Mouse (Mus musculus) CH12.LX (cell line): ENCODE measurements around the gene Gm5114. TPM values are rescaled to one million over a fixed set of nuclear protein-coding genes. Genes with fewer than 3 reads are reported as not detected.
"Not testable (repeated sequence)": the region's sequence is repeated elsewhere in the genome, so short reads cannot be mapped to it uniquely, and the experiment has no call there.

Experiments used
- DNase-seq: peaks from one replicate; pipeline ENCODE4 v3.0.0-alpha.2; 2013; ENCODE audit errors: extremely low read depth
- H3K27ac ChIP-seq: 2 replicates; pipeline ENCODE4 v1.5.1; 2012; ENCODE audit warnings: low read depth, mild to moderate bottlenecking, control low read depth, moderate library complexity; ENCODE audit not compliant: insufficient read depth
- H3K27me3 ChIP-seq: replicated peaks from 2 replicates; pipeline ENCODE3; 2012; ENCODE audit warnings: inconsistent platforms
- H3K36me3 ChIP-seq, 2 experiments: replicated peaks in 1 of 2; 2 replicates each; pipeline versions ENCODE3 to v1.6.1; 2012; ENCODE audit warnings: inconsistent platforms in 1 of 2, low read length in 1 of 2, mild to moderate bottlenecking in 1 of 2, mixed read lengths in 1 of 2, moderate library complexity in 1 of 2; ENCODE audit not compliant: control insufficient read depth in 1 of 2, insufficient read depth in 1 of 2
- H3K4me1 ChIP-seq, 2 experiments: 2 replicates each; pipeline ENCODE4 v1.6.1; 2012; ENCODE audit warnings: inconsistent platforms in 1 of 2, moderate library complexity in 1 of 2; ENCODE audit not compliant: insufficient read depth in 2 of 2, control insufficient read depth in 1 of 2
- H3K4me2 ChIP-seq: 2 replicates; pipeline ENCODE4 v1.6.1; 2012; ENCODE audit warnings: low read depth, mild to moderate bottlenecking, control low read depth; ENCODE audit not compliant: poor library complexity, insufficient read depth, severe bottlenecking
- H3K4me3 ChIP-seq, 3 experiments: fragments of 150-350 bp in 1 of 3; sonication (generic) in 1 of 3; replicated peaks in 1 of 3; 2 replicates each; pipeline versions ENCODE3 to v1.5.1; 2011 to 2012; ENCODE audit warnings: low read depth in 2 of 3, low read length in 2 of 3, mild to moderate bottlenecking in 2 of 3, moderate library complexity in 2 of 3, control low read depth in 1 of 3, improper control_type of control experiment in 1 of 3, inconsistent platforms in 1 of 3, mixed read lengths in 1 of 3; ENCODE audit not compliant: poor library complexity in 1 of 3
- H3K79me2 ChIP-seq: replicated peaks from 2 replicates; pipeline ENCODE4 v1.6.1; 2012; ENCODE audit warnings: mild to moderate bottlenecking, moderate library complexity; ENCODE audit not compliant: control insufficient read depth, poor library complexity, insufficient read depth, severe bottlenecking; ENCODE audit errors: extremely low read depth
- H3K9ac ChIP-seq: 2 replicates; pipeline ENCODE4 v1.6.1; 2012; ENCODE audit warnings: low read depth, mild to moderate bottlenecking, control low read depth, moderate library complexity; ENCODE audit not compliant: insufficient read depth
- H3K9me3 ChIP-seq: replicated peaks from 2 replicates; pipeline ENCODE3; 2012; ENCODE audit warnings: low read length, inconsistent platforms, mixed read lengths
- BHLHE40 ChIP-seq: IDR thresholded peaks from 2 replicates; pipeline ENCODE4 v1.6.1; 2011; ENCODE audit warnings: mild to moderate bottlenecking, low read depth, low read length, improper control_type of control experiment
- CHD1 ChIP-seq: IDR thresholded peaks from 2 replicates; pipeline ENCODE4 v1.6.1; 2012; ENCODE audit warnings: low read depth, low read length, improper control_type of control experiment, inconsistent platforms
- CHD2 ChIP-seq: IDR thresholded peaks from 2 replicates; pipeline ENCODE4 v1.6.1; 2011; ENCODE audit warnings: low read length, improper control_type of control experiment
- CTCF ChIP-seq, 2 experiments: IDR thresholded peaks in 1 of 2; conservative IDR thresholded peaks in 1 of 2; 2 replicates each; pipeline ENCODE4 v1.5.1; 2011 to 2012; ENCODE audit warnings: low read depth in 2 of 2, low read length in 2 of 2, improper control_type of control experiment in 1 of 2, inconsistent platforms in 1 of 2, mild to moderate bottlenecking in 1 of 2, moderate library complexity in 1 of 2
- ELF1 ChIP-seq: IDR thresholded peaks from 2 replicates; pipeline ENCODE4 v1.6.1; 2014; ENCODE audit warnings: low read depth, mild to moderate bottlenecking, inconsistent platforms, low read length, improper control_type of control experiment
- EP300 ChIP-seq: IDR thresholded peaks from 2 replicates; pipeline ENCODE4 v1.6.1; 2011; ENCODE audit warnings: low read length, improper control_type of control experiment
- HCFC1 ChIP-seq: IDR thresholded peaks from 2 replicates; pipeline ENCODE4 v1.6.1; 2012; ENCODE audit warnings: low read depth, mild to moderate bottlenecking, inconsistent platforms, low read length, improper control_type of control experiment
- IRF4 ChIP-seq: IDR thresholded peaks from 2 replicates; pipeline ENCODE4 v1.6.1; 2014; ENCODE audit warnings: low read depth, mild to moderate bottlenecking, inconsistent platforms, low read length, improper control_type of control experiment
- KAT2A ChIP-seq: IDR thresholded peaks from 2 replicates; pipeline ENCODE4 v1.6.1; 2012; ENCODE audit warnings: low read length, improper control_type of control experiment, inconsistent platforms; ENCODE audit not compliant: insufficient replicate concordance
- MAX ChIP-seq: IDR thresholded peaks from 2 replicates; pipeline ENCODE4 v1.6.1; 2011; ENCODE audit warnings: low read length, improper control_type of control experiment
- MEF2A ChIP-seq: IDR thresholded peaks from 2 replicates; pipeline ENCODE4 v1.6.1; 2014; ENCODE audit warnings: low read depth, mild to moderate bottlenecking, inconsistent platforms, low read length, improper control_type of control experiment, borderline replicate concordance
- MXI1 ChIP-seq: IDR thresholded peaks from 2 replicates; pipeline ENCODE4 v1.6.1; 2011; ENCODE audit warnings: mild to moderate bottlenecking, low read depth, low read length, improper control_type of control experiment
- MYC ChIP-seq: IDR thresholded peaks from 2 replicates; pipeline ENCODE4 v1.6.1; 2011; ENCODE audit warnings: low read depth, mild to moderate bottlenecking, improper control_type of control experiment, low read length
- NELFE ChIP-seq: IDR thresholded peaks from 2 replicates; pipeline ENCODE4 v1.6.1; 2011; ENCODE audit warnings: low read depth, low read length, improper control_type of control experiment
- POLR2A ChIP-seq: IDR thresholded peaks from 2 replicates; pipeline ENCODE4 v1.6.1; 2011; ENCODE audit warnings: low read depth, mild to moderate bottlenecking, improper control_type of control experiment, low read length
- RCOR1 ChIP-seq: conservative IDR thresholded peaks from 2 replicates; pipeline ENCODE4 v1.6.1; 2012; ENCODE audit warnings: low read depth, mild to moderate bottlenecking, inconsistent platforms, low read length, improper control_type of control experiment
- SIN3A ChIP-seq: IDR thresholded peaks from 2 replicates; pipeline ENCODE4 v1.6.1; 2012; ENCODE audit warnings: low read length, improper control_type of control experiment, inconsistent platforms
- TBP ChIP-seq: conservative IDR thresholded peaks from 2 replicates; pipeline ENCODE4 v1.6.1; 2011; ENCODE audit warnings: low read depth, low read length, improper control_type of control experiment
- TCF12 ChIP-seq: IDR thresholded peaks from 2 replicates; pipeline ENCODE4 v1.6.1; 2014; ENCODE audit warnings: low read depth, mild to moderate bottlenecking, inconsistent platforms, low read length, improper control_type of control experiment
- UBTF ChIP-seq: IDR thresholded peaks from 2 replicates; pipeline ENCODE4 v1.6.1; 2012; ENCODE audit warnings: low read depth, mild to moderate bottlenecking, inconsistent platforms, low read length, improper control_type of control experiment, moderate library complexity
- ZC3H11A ChIP-seq: IDR thresholded peaks from 2 replicates; pipeline ENCODE4 v1.6.1; 2012; ENCODE audit warnings: low read depth, mild to moderate bottlenecking, inconsistent platforms, low read length, improper control_type of control experiment
- ZMIZ1 ChIP-seq: IDR thresholded peaks from 2 replicates; pipeline ENCODE4 v1.6.1; 2012; ENCODE audit warnings: low read depth, mild to moderate bottlenecking, inconsistent platforms, low read length, improper control_type of control experiment
- dilution Hi-C: fragments of 300-500 bp; cut with MboI; formaldehyde crosslinking; loops from 2 replicates; pipeline ENCODE4 v1.14.3; 2020; ENCODE audit warnings: low sequenced_read_pairs; ENCODE audit not compliant: extremely low pct_unique_long_range_greater_than_20kb, extremely low pct_ligation_motif_present
- in situ Hi-C: fragments of 300-500 bp; cut with MboI; formaldehyde crosslinking; loops from 3 replicates; pipeline ENCODE4 v1.14.3; 2019; ENCODE audit warnings: low sequenced_read_pairs, low pct_ligation_motif_present, low pct_unique_long_range_greater_than_20kb, mixed read lengths
- polyA plus RNA-seq: library from polyadenylated mRNA; unstranded; fragments of >175 nt; gene quantifications from 2 replicates; pipeline ENCODE4 v1.2.1, GENCODE M21; 2012; ENCODE audit warnings: low read depth; ENCODE audit not compliant: insufficient read length
- total RNA-seq, 2 experiments: library from RNA; depleted of rRNA; stranded (reverse); fragments of 300-350 nt in 1 of 2; fragments of >200 nt in 1 of 2; gene quantifications; 2 replicates each; pipeline ENCODE4 v1.2.3; 2012 to 2014

Gene Gm5114
- total RNA-seq (2012; rRNA removed) (not detected in 2 replicates), total RNA-seq (2014; rRNA removed) (not detected in 2 replicates), polyA plus RNA-seq (not detected in 2 replicates)

- H3K27ac ChIP-seq, H3K27me3 ChIP-seq, dilution Hi-C loops, in situ Hi-C loops, H3K4me1 ChIP-seq, H3K4me2 ChIP-seq, H3K36me3 ChIP-seq, H3K4me3 ChIP-seq, DNase-seq, H3K79me2 ChIP-seq, H3K9ac ChIP-seq, H3K9me3 ChIP-seq: not testable (repeated sequence)
Measured at GRCm38 (mm10) chr7:39413060-39413459, at the start of gene Gm5114. Gene Gm5114 (minus strand): TSS chr7:39413160.

DNA sequence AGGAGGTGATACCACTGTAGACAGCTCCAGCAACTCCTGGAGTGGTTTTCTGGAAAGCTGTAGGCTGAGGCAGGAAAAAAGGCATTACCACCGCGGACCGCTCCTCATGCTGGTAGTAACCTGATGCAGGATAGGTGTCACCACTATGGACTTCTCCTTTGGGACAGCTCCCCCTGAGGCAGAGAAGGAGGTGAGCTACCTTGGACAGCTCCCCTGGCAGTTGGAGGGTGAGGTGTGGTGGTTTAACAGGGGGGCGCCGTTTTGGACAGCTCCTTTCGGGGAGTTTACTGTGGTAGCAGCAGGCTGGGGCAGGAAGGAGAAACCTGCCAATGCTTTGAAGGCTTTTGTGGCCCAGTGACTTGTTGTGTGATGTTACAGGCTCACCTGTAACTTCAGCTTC, 42.8 kb upstream of the Gm5114 start:
- no peaks in the 10 kb centered on the region for H3K27me3 ChIP-seq
- H3K9me3 ChIP-seq: no peaks in the 10 kb centered on the region
- dilution Hi-C loops (no loop called here), in situ Hi-C loops (no loop called here)
- no peak overlapping the region for H3K27ac ChIP-seq
- peak; percentile 29 for DNase-seq
- H3K9ac ChIP-seq: no peak overlapping the region
- H3K4me2 ChIP-seq: no peak overlapping the region
- no peak overlapping the region for H3K4me3 ChIP-seq
- no peak for TF ChIP-seq KAT2A
- TF ChIP-seq MXI1: 0 out of 2 replicates have a peak, but pooled peaks have one; percentile 34
- no peak for TF ChIP-seq UBTF
- no peaks in the 10 kb centered on the region; the same call in 1 of the 2 replicates for H3K79me2 ChIP-seq
- peaks cover 3 to 25% of the 10 kb centered on the region in 2 experiments for H3K36me3 ChIP-seq
- peaks cover 8 to 18% of the 10 kb centered on the region in 2 experiments; a peak in 3 of 4 replicates for H3K4me1 ChIP-seq

DNA sequence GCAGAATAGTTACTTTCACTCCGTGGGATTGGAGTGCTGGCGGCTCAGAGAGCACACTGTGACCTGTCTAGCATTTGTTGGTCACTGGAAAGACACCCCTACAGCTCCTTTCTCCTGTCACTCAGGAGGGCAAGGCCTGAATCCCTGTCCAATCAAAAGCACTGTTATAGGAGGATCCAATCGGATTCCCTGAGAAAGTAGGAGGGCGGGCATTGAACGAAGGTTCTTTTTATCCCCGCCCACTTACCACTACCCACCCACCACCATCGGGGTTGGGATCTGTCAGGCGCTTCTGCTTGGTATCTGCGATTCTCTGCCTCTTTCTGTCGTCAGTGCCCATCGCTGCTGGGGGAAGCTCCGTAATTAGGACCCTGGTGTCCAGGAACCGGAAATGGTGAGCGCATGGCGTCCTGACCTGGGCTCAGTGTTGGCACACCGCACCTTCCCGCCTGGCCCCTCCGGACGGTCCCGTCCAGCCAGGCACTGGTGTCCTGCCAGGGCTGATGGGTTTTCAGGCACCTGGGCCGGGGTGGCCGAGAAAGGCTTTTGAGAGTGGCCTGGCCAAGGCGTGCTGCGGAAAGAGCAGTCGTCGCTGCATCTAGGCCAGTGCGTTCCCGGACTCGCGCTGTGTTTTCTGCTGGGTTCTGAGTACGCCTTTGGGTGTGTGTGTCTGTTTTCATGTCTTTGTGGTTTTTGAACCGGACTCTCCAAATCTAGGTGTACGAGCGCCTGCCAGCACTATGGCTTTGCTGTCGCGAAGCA, 36.5 kb upstream of the Gm5114 start:
- dilution Hi-C loops (no loop called here), in situ Hi-C loops (no loop called here)
- Histone ChIP-seq H3K27ac (0 out of 2 replicates have a peak overlapping the region, but pooled peaks have one; percentile 7), H3K9me3 (no peaks in the 10 kb centered on the region), H3K4me3 (peak overlapping the region; percentile 72 to 83 (median 78)), H3K36me3 (peaks cover 0 to 12% of the 10 kb centered on the region in 2 experiments), H3K4me1 (peaks cover 8 to 27% of the 10 kb centered on the region in 2 experiments; a peak in 3 of 4 replicates), H3K4me2 (peak overlapping the region; percentile 85; the same call in 1 of the 2 replicates), H3K9ac (peak overlapping the region; percentile 65), H3K27me3 (no peaks in the 10 kb centered on the region), H3K79me2 (peaks cover 6% of the 10 kb centered on the region; the same call in 1 of the 2 replicates)
- DNase-seq: peak; percentile 97
- no peak for TF ChIP-seq CTCF (conservative IDR thresholded peaks at IDR 0.05 in 1 of 2, IDR thresholded peaks at IDR 0.05 in 1 of 2; ENCODE audit: low read depth in 2 of 2, low read length in 2 of 2)
- no peak for TF ChIP-seq EP300
- no peak for TF ChIP-seq CHD1
- TF ChIP-seq TBP: peak; percentile 87
- TF ChIP-seq SIN3A: peak; percentile 70
- TF ChIP-seq MYC: no peak
- no peak for TF ChIP-seq IRF4
- TF ChIP-seq CHD2: peak; percentile 80
- peak; percentile 62 for TF ChIP-seq TCF12
- peak; percentile 50; the same call in 1 of the 2 replicates for TF ChIP-seq NELFE
- TF ChIP-seq POLR2A: peak; percentile 78
- no peak for TF ChIP-seq MEF2A
- peak; percentile 9; the same call in 1 of the 2 replicates for TF ChIP-seq MAX
- TF ChIP-seq HCFC1: peak; percentile 74
- TF ChIP-seq RCOR1: no peak
- TF ChIP-seq BHLHE40: 0 out of 2 replicates have a peak, but pooled peaks have one; percentile 1
- no peak for TF ChIP-seq ZC3H11A
- peak; percentile 32; the same call in 1 of the 2 replicates for TF ChIP-seq ZMIZ1
- 0 out of 2 replicates have a peak, but pooled peaks have one; percentile 20 for TF ChIP-seq ELF1
